Mouse (Mus musculus): Measurements from ENCODE around the gene Zfp365.

GRCm38 (mm10) chr10:67917356-67917755 is 4.9 kb upstream of the Zfp365 start:
- TF ChIP-seq POLR2A (IDR thresholded peaks at IDR 0.05; ENCODE audit: borderline replicate concordance, extremely low read depth, low read depth, low read length) (no peak), CTCF (IDR thresholded peaks at IDR 0.05; ENCODE audit: insufficient read depth, low read length) (no peak)

Measured in lung, adult 2 months (tissue).